Mouse (Mus musculus): ENCODE measurements around the gene Cdc42bpg. TPM values are rescaled to one million over a fixed set of nuclear protein-coding genes. Genes with fewer than 3 reads are reported as not detected.

The Cdc42bpg gene
- polyA plus RNA-seq, 1 experiment from 2014 or later, result 1.6 TPM

- 87% methylated on average over 7 of the region's 7 CpGs for WGBS
- no peak overlapping the region for H3K4me3 ChIP-seq (ENCODE audit: low read depth, low read length)
- ATAC-seq (ENCODE audit: low read depth), result no peak
- no peak for DNase-seq (ENCODE audit: low spot score)
- H3K36me3 ChIP-seq (ENCODE audit: control insufficient read depth, insufficient read depth, low read length), result peaks cover 57% of the 10 kb centered on the region
- H3K27ac ChIP-seq (replicated peaks; ENCODE audit: low read depth, low read length), result no peak overlapping the region
- H3K9ac ChIP-seq (ENCODE audit: low read depth, low read length), result no peak overlapping the region
- no peaks in the 10 kb centered on the region for H3K27me3 ChIP-seq (replicated peaks; ENCODE audit: control insufficient read depth, insufficient read depth, low read length)
- H3K4me2 ChIP-seq (ENCODE audit: low read depth, low read length), result no peak overlapping the region
- H3K9me3 ChIP-seq (ENCODE audit: control insufficient read depth, low read length), result no peaks in the 10 kb centered on the region
- peaks cover 26% of the 10 kb centered on the region for H3K4me1 ChIP-seq (ENCODE audit: control insufficient read depth, insufficient read depth, low read length)
Measured at GRCm38 (mm10) chr19:6280554-6280953, 25.7 kb upstream of the Cdc42bpg start.

- H3K27me3 ChIP-seq (replicated peaks; ENCODE audit: control insufficient read depth, insufficient read depth, low read length), result no peaks in the 10 kb centered on the region
- ATAC-seq (ENCODE audit: low read depth) (no peak), DNase-seq (ENCODE audit: low spot score) (no peak)
- no peak overlapping the region for H3K4me3 ChIP-seq (ENCODE audit: low read depth, low read length)
- no peak overlapping the region for H3K4me2 ChIP-seq (ENCODE audit: low read depth, low read length)
- peaks cover 19% of the 10 kb centered on the region for H3K4me1 ChIP-seq (ENCODE audit: control insufficient read depth, insufficient read depth, low read length)
- no peaks in the 10 kb centered on the region for H3K9me3 ChIP-seq (ENCODE audit: control insufficient read depth, low read length)
- no peak overlapping the region for H3K9ac ChIP-seq (ENCODE audit: low read depth, low read length)
- WGBS, result 84% methylated on average over 13 of the region's 14 CpGs
- H3K27ac ChIP-seq (replicated peaks; ENCODE audit: low read depth, low read length), result no peak overlapping the region
- peaks cover 64% of the 10 kb centered on the region for H3K36me3 ChIP-seq (ENCODE audit: control insufficient read depth, insufficient read depth, low read length)
Measured at GRCm38 (mm10) chr19:6281122-6282020, 24.9 kb upstream of the Cdc42bpg start.

GRCm38 (mm10) chr19:6283001-6283400 lies 23.3 kb upstream of the Cdc42bpg start:
- ATAC-seq (ENCODE audit: low read depth), result no peak
- H3K36me3 ChIP-seq (ENCODE audit: control insufficient read depth, insufficient read depth, low read length), result peaks cover 70% of the 10 kb centered on the region

GRCm38 (mm10) chr19:6284502-6284901 lies 21.8 kb upstream of the Cdc42bpg start:
- ATAC-seq (ENCODE audit: low read depth) (no peak), DNase-seq (ENCODE audit: low spot score) (no peak)
- Histone ChIP-seq H3K36me3 (ENCODE audit: control insufficient read depth, insufficient read depth, low read length) (peaks cover 72% of the 10 kb centered on the region), H3K9ac (ENCODE audit: low read depth, low read length) (no peak overlapping the region; the same call in 1 of the 2 replicates), H3K9me3 (ENCODE audit: control insufficient read depth, low read length) (no peaks in the 10 kb centered on the region), H3K27ac (replicated peaks; ENCODE audit: low read depth, low read length) (no peak overlapping the region), H3K4me1 (ENCODE audit: control insufficient read depth, insufficient read depth, low read length) (peaks cover 6% of the 10 kb centered on the region), H3K4me3 (ENCODE audit: low read depth, low read length) (no peak overlapping the region), H3K27me3 (replicated peaks; ENCODE audit: control insufficient read depth, insufficient read depth, low read length) (no peaks in the 10 kb centered on the region), H3K4me2 (ENCODE audit: low read depth, low read length) (no peak overlapping the region)
- WGBS, result 87% methylated on average over 12 of the region's 12 CpGs

More at GRCm38 (mm10) chr19:6283001-6283400, 23.3 kb upstream of the Cdc42bpg start:
- Histone ChIP-seq H3K4me1 (ENCODE audit: control insufficient read depth, insufficient read depth, low read length) (peaks cover 19% of the 10 kb centered on the region), H3K4me2 (ENCODE audit: low read depth, low read length) (no peak overlapping the region), H3K9ac (ENCODE audit: low read depth, low read length) (no peak overlapping the region), H3K27me3 (replicated peaks; ENCODE audit: control insufficient read depth, insufficient read depth, low read length) (no peaks in the 10 kb centered on the region), H3K9me3 (ENCODE audit: control insufficient read depth, low read length) (no peaks in the 10 kb centered on the region), H3K4me3 (ENCODE audit: low read depth, low read length) (no peak overlapping the region), H3K27ac (replicated peaks; ENCODE audit: low read depth, low read length) (no peak overlapping the region)
- WGBS, result 80% methylated on average over 5 of the region's 5 CpGs
- no peak for DNase-seq (ENCODE audit: low spot score)

- Histone ChIP-seq H3K9ac (ENCODE audit: low read depth, low read length) (no peak overlapping the region), H3K4me1 (ENCODE audit: control insufficient read depth, insufficient read depth, low read length) (no peaks in the 10 kb centered on the region), H3K4me2 (ENCODE audit: low read depth, low read length) (no peak overlapping the region), H3K27me3 (replicated peaks; ENCODE audit: control insufficient read depth, insufficient read depth, low read length) (no peaks in the 10 kb centered on the region), H3K4me3 (ENCODE audit: low read depth, low read length) (no peak overlapping the region), H3K27ac (replicated peaks; ENCODE audit: low read depth, low read length) (no peak overlapping the region), H3K36me3 (ENCODE audit: control insufficient read depth, insufficient read depth, low read length) (peaks cover 75% of the 10 kb centered on the region), H3K9me3 (ENCODE audit: control insufficient read depth, low read length) (no peaks in the 10 kb centered on the region)
- ATAC-seq (ENCODE audit: low read depth), result no peak
- WGBS, result 51% methylated on average over 8 of the region's 8 CpGs
- DNase-seq (ENCODE audit: low spot score), result no peak
Measured at GRCm38 (mm10) chr19:6285226-6285625, 21.0 kb upstream of the Cdc42bpg start.

- no peak for DNase-seq (ENCODE audit: low spot score)
Measured at GRCm38 (mm10) chr19:6285632-6286433, 20.4 kb upstream of the Cdc42bpg start.

GRCm38 (mm10) chr19:6286434-6287401 lies 19.5 kb upstream of the Cdc42bpg start:
- Histone ChIP-seq H3K4me1 (ENCODE audit: control insufficient read depth, insufficient read depth, low read length) (no peaks in the 10 kb centered on the region), H3K27ac (replicated peaks; ENCODE audit: low read depth, low read length) (no peak overlapping the region), H3K27me3 (replicated peaks; ENCODE audit: control insufficient read depth, insufficient read depth, low read length) (no peaks in the 10 kb centered on the region), H3K9me3 (ENCODE audit: control insufficient read depth, low read length) (no peaks in the 10 kb centered on the region), H3K9ac (ENCODE audit: low read depth, low read length) (peak overlapping the region; percentile 5; the same call in 1 of the 2 replicates), H3K4me2 (ENCODE audit: low read depth, low read length) (no peak overlapping the region), H3K36me3 (ENCODE audit: control insufficient read depth, insufficient read depth, low read length) (peaks cover 66% of the 10 kb centered on the region), H3K4me3 (ENCODE audit: low read depth, low read length) (no peak overlapping the region)
- ATAC-seq (ENCODE audit: low read depth), result peak; percentile 35; the same call in 1 of the 2 replicates
- WGBS, result 89% methylated on average over 19 of the region's 19 CpGs
- DNase-seq (ENCODE audit: low spot score), result peak; percentile 29

More at GRCm38 (mm10) chr19:6285632-6286433, 20.4 kb upstream of the Cdc42bpg start:
- Histone ChIP-seq H3K4me1 (ENCODE audit: control insufficient read depth, insufficient read depth, low read length) (no peaks in the 10 kb centered on the region), H3K27ac (replicated peaks; ENCODE audit: low read depth, low read length) (no peak overlapping the region), H3K4me3 (ENCODE audit: low read depth, low read length) (no peak overlapping the region), H3K4me2 (ENCODE audit: low read depth, low read length) (no peak overlapping the region), H3K9ac (ENCODE audit: low read depth, low read length) (peak overlapping the region; percentile 5; the same call in 1 of the 2 replicates), H3K36me3 (ENCODE audit: control insufficient read depth, insufficient read depth, low read length) (peaks cover 70% of the 10 kb centered on the region), H3K9me3 (ENCODE audit: control insufficient read depth, low read length) (no peaks in the 10 kb centered on the region), H3K27me3 (replicated peaks; ENCODE audit: control insufficient read depth, insufficient read depth, low read length) (no peaks in the 10 kb centered on the region)
- no peak for ATAC-seq (ENCODE audit: low read depth)
- 73% methylated on average over 7 of the region's 7 CpGs for whole genome bisulfite sequencing

All from embryonic facial prominence, embryonic 14.5 days (tissue).